Mouse (Mus musculus): ENCODE data around the gene Gpr63. TPM values are rescaled to one million over a fixed set of nuclear protein-coding genes. Genes with fewer than 3 reads are reported as not detected.

Gene Gpr63
- polyA plus RNA-seq, 1 experiment from 2014 or later: 0.76 TPM

Other genes with a start within 250 kb of the Gpr63 start
- gene Klhl32, start 115.3 kb upstream of the Gpr63 start, polyA plus RNA-seq (2015; fragmentation: Nextera tagmentation; extraction: Ambion mirVana): 3.5 and 4.1 TPM in 2 replicates
- 62.5 and 81.9 TPM in 2 replicates for gene Ndufaf4, start 68.3 kb upstream of the Gpr63 start, polyA plus RNA-seq (2015; fragmentation: Nextera tagmentation; extraction: Ambion mirVana)

All from heart, embryonic 15.5 days (tissue).